Mouse (Mus musculus): ENCODE results near the gene Apoc1. TPM values are rescaled to one million over a fixed set of nuclear protein-coding genes. Genes with fewer than 3 reads are reported as not detected.

Apoc1 gene
- polyA plus RNA-seq, 1 experiment from 2014 or later: 4.8 TPM

DNA sequence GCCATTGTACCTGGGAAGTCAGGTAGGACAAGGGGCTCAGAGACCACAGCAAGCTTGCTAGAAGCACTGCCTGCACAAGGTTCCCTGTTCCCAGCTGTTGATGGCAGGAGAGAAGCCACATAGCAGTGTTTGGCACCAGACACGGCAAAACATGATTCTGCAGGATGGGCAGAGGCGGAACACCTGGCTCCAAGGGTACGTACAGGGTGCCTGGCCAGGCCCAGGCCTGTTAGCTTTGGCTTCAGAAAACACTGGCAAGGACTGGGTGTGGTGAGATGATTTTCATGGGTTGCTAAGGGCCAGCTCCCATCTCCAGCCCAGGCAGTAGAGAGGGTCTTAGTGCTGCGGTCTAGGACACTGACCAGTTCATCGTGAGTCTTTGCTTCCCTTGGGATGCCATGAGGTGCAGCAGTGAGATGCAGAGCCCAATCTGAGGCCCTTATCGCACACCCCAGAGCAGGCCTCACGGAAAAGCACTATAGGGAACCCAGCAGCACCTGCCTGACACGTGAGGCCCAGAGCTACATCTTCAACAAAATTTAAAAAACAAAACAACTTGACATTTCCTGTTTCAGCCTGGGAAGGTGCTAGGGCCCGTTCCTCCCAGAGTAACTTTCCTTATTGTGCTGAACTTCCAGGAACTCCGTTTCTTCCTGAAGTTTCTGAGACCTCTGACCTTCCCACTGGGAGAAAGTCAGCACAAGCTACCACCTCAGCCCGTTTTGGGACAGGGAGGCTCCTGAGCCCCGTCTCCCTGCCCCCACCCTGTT is 8.0 kb upstream of the Apoc1 start:
- Histone ChIP-seq H3K4me1 (peaks cover 34% of the 10 kb centered on the region), H3K9me3 (replicated peaks) (peaks cover 3% of the 10 kb centered on the region; the same call in 1 of the 2 replicates), H3K4me3 (no peak overlapping the region), H3K36me3 (peaks cover 55% of the 10 kb centered on the region), H3K27ac (peak overlapping the region; percentile 30; the same call in 1 of the 2 replicates), H3K27me3 (ENCODE audit: low read depth, poor library complexity, severe bottlenecking) (no peaks in the 10 kb centered on the region)
- 62% methylated on average over 12 of the region's 12 CpGs for WGBS
- DNase-seq (ENCODE audit: low spot score): no peak

- peaks cover 3% of the 10 kb centered on the region; the same call in 1 of the 2 replicates for H3K9me3 ChIP-seq (replicated peaks)
- DNase-seq (ENCODE audit: low spot score): no peak
- H3K4me3 ChIP-seq: no peak overlapping the region
- H3K36me3 ChIP-seq: peaks cover 48% of the 10 kb centered on the region
- H3K27ac ChIP-seq: no peak overlapping the region
- H3K4me1 ChIP-seq: peaks cover 34% of the 10 kb centered on the region
- WGBS: 77% methylated on average over 4 of the region's 4 CpGs
- no peaks in the 10 kb centered on the region for H3K27me3 ChIP-seq (ENCODE audit: low read depth, poor library complexity, severe bottlenecking)
Observed at GRCm38 (mm10) chr7:19699827-19700148, 7.3 kb upstream of the Apoc1 start.

- no peaks in the 10 kb centered on the region for H3K27me3 ChIP-seq (ENCODE audit: low read depth, poor library complexity, severe bottlenecking)
- H3K4me3 ChIP-seq: peak within 1 kb of the TSS; percentile 50
- peaks cover 3% of the 10 kb centered on the region; the same call in 1 of the 2 replicates for H3K9me3 ChIP-seq (replicated peaks)
- H3K27ac ChIP-seq: peak within 1 kb of the TSS; percentile 73
- peaks cover 34% of the 10 kb centered on the region for H3K4me1 ChIP-seq
- DNase-seq (ENCODE audit: low spot score): peak; percentile 63
- peaks cover 42% of the 10 kb centered on the region for H3K36me3 ChIP-seq
- 3% methylated on average over 20 of the region's 20 CpGs for WGBS
Observed at GRCm38 (mm10) chr7:19698907-19699826, 6.7 kb upstream of the Apoc1 start, which contains the start of gene Apoe. TSS of gene Apoe (minus strand) at chr7:19699188.

DNA sequence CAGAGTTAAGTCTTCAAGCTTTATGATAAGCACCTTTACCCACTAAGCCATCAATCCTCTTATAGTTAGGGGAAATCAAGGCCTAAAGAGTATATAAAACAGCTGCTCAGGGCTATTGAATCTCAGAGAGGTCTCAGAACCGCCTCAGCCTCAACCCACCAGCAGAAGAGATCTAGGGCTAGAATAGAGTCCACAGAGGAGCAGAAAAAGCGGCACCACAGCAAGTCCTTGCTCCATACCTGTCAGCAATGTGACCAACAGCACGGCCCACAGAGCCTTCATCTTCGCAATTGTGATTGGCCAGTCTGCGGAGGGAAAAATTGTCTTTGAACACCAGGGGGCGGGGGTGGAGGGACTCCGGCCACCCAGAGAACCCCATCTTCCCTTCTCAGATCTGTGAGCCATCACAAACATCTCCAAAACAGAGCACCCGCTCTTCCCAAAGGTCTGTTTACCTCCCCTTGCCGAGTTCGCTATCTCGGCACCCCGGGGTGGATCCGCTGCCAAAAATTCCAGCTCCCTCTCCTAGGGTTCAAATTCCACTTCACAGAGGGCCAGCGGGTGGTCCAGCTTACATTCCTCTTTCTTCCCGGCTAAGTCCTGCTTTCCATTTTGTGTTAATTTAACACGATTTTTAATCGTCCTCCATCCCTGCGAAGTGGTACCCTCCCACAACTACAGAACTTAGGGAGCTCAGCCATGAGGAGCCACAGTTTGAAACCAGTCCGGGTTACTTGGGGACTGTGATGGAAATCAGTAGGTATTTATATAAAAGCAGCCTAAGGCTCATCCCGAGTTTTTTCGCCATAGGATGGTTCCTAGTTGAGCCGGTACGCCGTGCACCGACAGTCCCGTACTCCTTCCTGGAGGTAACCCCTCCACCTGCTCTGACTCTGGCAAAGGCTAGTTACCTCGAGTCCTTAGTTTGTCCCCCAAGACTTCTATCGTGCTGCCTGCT is 5.8 kb upstream of the Apoc1 start:
- peak overlapping the region; percentile 50 for H3K4me3 ChIP-seq
- WGBS: 3% methylated on average over 28 of the region's 28 CpGs
- peaks cover 3% of the 10 kb centered on the region; the same call in 1 of the 2 replicates for H3K9me3 ChIP-seq (replicated peaks)
- H3K27ac ChIP-seq: peak overlapping the region; percentile 73
- H3K4me1 ChIP-seq: peaks cover 39% of the 10 kb centered on the region
- H3K36me3 ChIP-seq: peaks cover 33% of the 10 kb centered on the region
- DNase-seq (ENCODE audit: low spot score): peak; percentile 63
- no peaks in the 10 kb centered on the region for H3K27me3 ChIP-seq (ENCODE audit: low read depth, poor library complexity, severe bottlenecking)

DNA sequence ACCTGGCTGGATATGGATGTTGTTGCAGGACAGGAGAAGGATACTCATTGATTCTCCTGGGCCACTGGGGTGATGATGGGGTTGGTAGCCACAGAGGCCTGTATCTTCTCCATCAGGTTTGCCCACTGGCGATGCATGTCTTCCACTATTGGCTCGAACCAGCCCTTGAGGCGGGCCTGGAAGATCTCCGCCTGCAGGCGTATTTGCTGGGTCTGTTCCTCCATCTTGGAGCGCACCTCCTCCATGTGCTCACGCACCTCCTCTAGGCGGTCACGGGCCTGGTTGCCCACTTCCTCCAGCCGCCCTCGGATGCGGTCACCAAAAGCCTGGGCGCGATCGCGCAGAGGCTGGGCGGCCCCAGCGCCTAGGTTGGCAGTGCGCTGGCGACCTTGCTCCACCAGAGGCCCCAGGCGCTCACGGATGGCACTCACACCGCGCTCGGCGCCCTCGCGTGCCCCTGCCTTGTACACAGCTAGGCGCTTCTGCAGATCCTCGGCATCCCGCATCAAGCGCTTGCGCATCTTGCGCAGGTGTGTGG is 3.9 kb upstream of the Apoc1 start:
- H3K36me3 ChIP-seq: peaks cover 14% of the 10 kb centered on the region
- H3K9me3 ChIP-seq (replicated peaks): peaks cover 3% of the 10 kb centered on the region; the same call in 1 of the 2 replicates
- no peaks in the 10 kb centered on the region for H3K27me3 ChIP-seq (ENCODE audit: low read depth, poor library complexity, severe bottlenecking)
- WGBS: 91% methylated on average over 34 of the region's 34 CpGs
- no peak overlapping the region for H3K4me3 ChIP-seq
- peaks cover 47% of the 10 kb centered on the region for H3K4me1 ChIP-seq
- DNase-seq (ENCODE audit: low spot score): no peak
- no peak overlapping the region for H3K27ac ChIP-seq

DNA sequence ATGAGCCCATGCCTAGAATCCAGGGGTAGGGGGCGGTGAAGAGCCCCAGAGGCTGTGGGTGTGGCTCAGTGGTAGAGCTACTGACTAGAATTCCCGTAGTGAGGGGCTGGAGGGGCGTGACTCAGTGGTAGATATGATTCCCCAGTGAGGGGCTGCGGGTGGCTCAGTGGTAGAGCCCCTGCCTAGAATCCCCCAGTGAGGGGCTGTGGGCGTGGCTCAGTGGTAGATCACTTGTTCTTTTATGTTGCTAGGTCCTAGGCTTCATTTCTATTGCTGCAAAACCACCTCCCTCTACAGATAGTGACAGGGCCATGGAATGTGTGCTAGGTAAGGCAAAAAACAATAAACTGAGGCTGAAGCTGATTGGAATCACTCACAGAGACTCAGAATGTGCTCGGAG is 3.4 kb upstream of the Apoc1 start:
- no peak for DNase-seq (ENCODE audit: low spot score)
- H3K36me3 ChIP-seq: peaks cover 13% of the 10 kb centered on the region
- H3K27me3 ChIP-seq (ENCODE audit: low read depth, poor library complexity, severe bottlenecking): no peaks in the 10 kb centered on the region
- H3K4me1 ChIP-seq: peaks cover 43% of the 10 kb centered on the region
- no peak overlapping the region for H3K27ac ChIP-seq
- H3K9me3 ChIP-seq (replicated peaks): peaks cover 3% of the 10 kb centered on the region; the same call in 1 of the 2 replicates
- no peak overlapping the region for H3K4me3 ChIP-seq
- WGBS: 81% methylated on average over 6 of the region's 6 CpGs

DNA sequence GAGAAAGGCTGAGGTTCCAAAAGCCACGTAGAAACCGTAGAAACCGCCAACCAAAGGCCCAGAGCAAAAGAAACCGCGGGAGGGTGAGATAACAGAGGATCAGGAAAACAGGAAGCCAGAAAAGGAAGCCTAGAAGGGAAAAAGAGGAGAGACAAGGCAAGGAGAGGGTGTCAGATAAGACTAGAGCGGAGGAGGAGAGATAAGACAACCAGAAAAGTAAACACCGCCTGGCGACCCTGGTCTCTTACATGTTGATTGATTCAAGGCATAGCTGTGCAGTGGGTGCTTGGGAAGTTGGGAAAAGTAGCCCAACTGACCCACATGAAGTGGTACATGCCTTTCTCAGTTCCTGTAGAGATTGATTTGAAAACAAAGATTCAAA is 2.7 kb upstream of the Apoc1 start:
- Histone ChIP-seq H3K36me3 (peaks cover 13% of the 10 kb centered on the region), H3K4me1 (peaks cover 41% of the 10 kb centered on the region), H3K27ac (no peak overlapping the region; the same call in 1 of the 2 replicates), H3K4me3 (no peak overlapping the region), H3K27me3 (ENCODE audit: low read depth, poor library complexity, severe bottlenecking) (no peaks in the 10 kb centered on the region), H3K9me3 (replicated peaks) (peaks cover 3% of the 10 kb centered on the region; the same call in 1 of the 2 replicates)
- 50% methylated on average over 8 of the region's 8 CpGs for WGBS
- no peak for DNase-seq (ENCODE audit: low spot score)

DNA sequence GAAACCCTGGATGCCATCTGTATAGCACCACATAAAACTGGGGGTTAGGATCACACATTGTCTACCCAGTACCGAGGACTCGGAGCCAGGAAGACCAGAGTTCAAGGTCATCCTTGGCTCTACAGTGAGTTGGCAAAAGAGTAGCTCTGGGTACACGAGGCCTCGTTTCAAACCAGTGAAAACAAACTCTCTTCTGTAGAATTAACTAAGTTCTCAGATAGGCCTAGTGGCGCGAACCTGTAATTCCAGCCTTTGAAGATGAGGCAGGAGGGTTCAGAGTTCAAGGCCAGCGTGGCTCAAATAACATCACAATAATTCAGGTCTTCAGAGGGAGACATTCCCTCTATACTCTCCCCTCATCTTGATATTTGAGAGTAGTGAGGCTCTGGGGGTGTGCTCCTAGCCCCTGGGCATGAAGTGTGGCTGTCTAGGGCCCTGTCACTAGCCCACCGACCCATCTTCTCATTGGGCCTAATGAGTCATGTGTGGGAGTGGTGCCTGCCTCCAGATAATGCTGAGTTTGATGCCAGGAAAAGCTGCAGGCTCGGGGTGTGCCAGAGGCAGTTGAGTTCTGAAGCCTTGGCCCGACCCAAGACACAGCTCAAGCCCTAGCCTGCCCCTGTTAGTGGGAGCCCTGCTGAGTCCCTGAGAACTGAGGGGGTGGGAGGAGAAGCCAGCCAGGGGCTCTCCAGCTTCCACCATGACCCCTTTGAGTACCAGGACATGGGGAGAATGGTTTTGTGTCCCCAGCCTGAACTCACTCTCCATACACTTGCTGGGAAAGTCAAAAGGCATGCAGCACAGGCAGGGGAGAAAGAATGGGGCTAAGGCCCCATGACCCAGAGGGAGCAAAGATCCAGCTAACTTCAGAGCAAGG is 2.1 kb upstream of the Apoc1 start:
- 88% methylated on average over 10 of the region's 10 CpGs for WGBS
- peaks cover 13% of the 10 kb centered on the region for H3K36me3 ChIP-seq
- H3K9me3 ChIP-seq (replicated peaks): peaks cover 3% of the 10 kb centered on the region; the same call in 1 of the 2 replicates
- H3K27me3 ChIP-seq (ENCODE audit: low read depth, poor library complexity, severe bottlenecking): no peaks in the 10 kb centered on the region
- peak overlapping the region; percentile 44; the same call in 1 of the 2 replicates for H3K27ac ChIP-seq
- DNase-seq (ENCODE audit: low spot score): no peak
- H3K4me3 ChIP-seq: no peak overlapping the region
- peaks cover 37% of the 10 kb centered on the region for H3K4me1 ChIP-seq

DNA sequence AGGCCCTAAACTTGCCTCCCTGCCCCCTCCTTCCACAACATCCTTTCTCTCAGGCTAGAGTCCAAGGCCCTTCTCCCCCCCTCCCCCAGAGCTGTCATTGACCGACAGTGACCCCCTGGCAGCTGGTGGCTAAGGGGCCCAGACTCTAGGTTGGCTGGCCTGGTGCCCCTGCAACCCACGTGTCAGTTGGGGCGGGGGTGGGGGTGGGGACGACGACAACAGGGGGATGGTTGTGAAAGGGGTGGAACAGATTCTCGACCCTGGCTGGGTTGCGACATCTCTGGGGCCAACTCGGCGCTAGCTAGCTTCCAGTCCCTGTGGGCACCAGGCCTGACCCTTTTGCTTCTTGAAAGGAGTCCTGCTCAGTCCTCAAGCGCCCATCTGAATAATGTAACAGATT is 961 bp upstream of the Apoc1 start:
- 23% methylated on average over 10 of the region's 10 CpGs for WGBS
- Histone ChIP-seq H3K27me3 (ENCODE audit: low read depth, poor library complexity, severe bottlenecking) (no peaks in the 10 kb centered on the region), H3K4me1 (peaks cover 25% of the 10 kb centered on the region), H3K9me3 (replicated peaks) (peaks cover 3% of the 10 kb centered on the region; the same call in 1 of the 2 replicates), H3K36me3 (peaks cover 13% of the 10 kb centered on the region), H3K4me3 (peak overlapping the region; percentile 7; the same call in 1 of the 2 replicates), H3K27ac (peak overlapping the region; percentile 75)
- DNase-seq (ENCODE audit: low spot score): no peak

- no peaks in the 10 kb centered on the region for H3K27me3 ChIP-seq (ENCODE audit: low read depth, poor library complexity, severe bottlenecking)
- peaks cover 23% of the 10 kb centered on the region for H3K4me1 ChIP-seq
- no peak for DNase-seq (ENCODE audit: low spot score)
- no peak overlapping the region for H3K27ac ChIP-seq
- peaks cover 7% of the 10 kb centered on the region for H3K36me3 ChIP-seq
- no peaks in the 10 kb centered on the region for H3K9me3 ChIP-seq (replicated peaks)
- H3K4me3 ChIP-seq: 0 out of 2 replicates have a peak overlapping the region, but pooled peaks have one; percentile 14
- 75% methylated on average over 6 of the region's 6 CpGs for WGBS
Observed at GRCm38 (mm10) chr7:19691434-19691833, 1.0 kb downstream of the Apoc1 start.

DNA sequence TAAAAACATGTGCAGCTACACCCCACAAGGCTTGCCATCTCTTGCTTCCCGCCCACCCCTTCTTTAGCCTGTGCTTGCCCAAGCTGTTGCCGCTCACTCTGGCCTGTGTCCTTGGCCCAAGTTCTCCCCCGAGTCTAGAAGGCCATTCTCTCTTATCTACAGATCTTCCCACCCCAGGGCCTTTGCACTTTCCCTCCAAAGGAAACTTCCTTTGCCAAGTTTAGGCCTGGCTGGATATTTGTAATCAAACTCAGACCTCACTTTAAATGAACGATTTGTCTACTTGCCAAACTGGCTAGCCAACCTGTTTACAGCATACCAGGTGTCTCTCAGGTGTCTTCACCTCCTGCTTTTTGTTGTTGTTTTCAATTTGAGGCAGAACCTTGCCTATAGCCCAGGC is 1.6 kb downstream of the Apoc1 start:
- peaks cover 23% of the 10 kb centered on the region for H3K4me1 ChIP-seq
- no peak for DNase-seq (ENCODE audit: low spot score)

More for the DNA sequence above, 1.6 kb downstream of the Apoc1 start:
- peaks cover 1% of the 10 kb centered on the region; the same call in 1 of the 2 replicates for H3K36me3 ChIP-seq
- H3K4me3 ChIP-seq: no peak overlapping the region
- H3K9me3 ChIP-seq (replicated peaks): no peaks in the 10 kb centered on the region
- 91% methylated on average over 4 of the region's 4 CpGs for WGBS
- H3K27me3 ChIP-seq (ENCODE audit: low read depth, poor library complexity, severe bottlenecking): no peaks in the 10 kb centered on the region
- H3K27ac ChIP-seq: no peak overlapping the region

Measured in limb, embryonic 10.5 days (tissue).